Mouse (Mus musculus) kidney, adult 2 months (tissue): ENCODE measurements around the gene Gfod1.

Experiments used
- CTCF ChIP-seq: fragments of 200-500 bp; conservative IDR thresholded peaks from 2 replicates; pipeline ENCODE4 v1.5.1; 2011; ENCODE audit warnings: low read depth, mild to moderate bottlenecking, control low read depth, low read length, moderate library complexity, mixed read lengths; ENCODE audit not compliant: insufficient read depth, insufficient read length
- POLR2A ChIP-seq: fragments of 200-500 bp; IDR thresholded peaks from one replicate; pipeline ENCODE4 v1.6.1; 2011; ENCODE audit warnings: low read depth, low read length, control low read depth

DNA sequence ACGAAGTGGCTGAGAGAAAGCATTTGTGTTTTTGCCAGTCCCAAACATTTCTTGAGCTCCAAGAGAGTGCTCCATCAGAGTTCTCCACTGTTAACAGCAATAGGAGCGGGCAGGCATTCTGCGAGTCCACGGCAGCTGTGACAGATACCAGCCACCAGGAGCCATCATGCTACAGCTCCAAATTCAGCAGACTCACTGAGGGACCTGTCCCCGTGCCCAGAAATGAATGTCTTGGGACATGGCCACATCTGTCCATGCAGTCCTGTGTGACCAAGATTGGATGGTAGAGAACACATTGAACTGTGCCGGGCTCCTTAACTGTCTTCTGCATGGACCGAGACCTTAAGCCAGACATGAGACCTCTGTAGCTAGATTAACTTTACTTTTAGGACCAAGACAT lies 100.7 kb downstream of the Gfod1 start:
- TF ChIP-seq CTCF (no peak), POLR2A (no peak)
